Mouse (Mus musculus): ENCODE results near the gene Mbnl1. TPM values are rescaled to one million over a fixed set of nuclear protein-coding genes. Genes with fewer than 3 reads are reported as not detected.

The Mbnl1 gene
- polyA plus RNA-seq, 1 experiment from 2014 or later: 88.5 TPM

DNA sequence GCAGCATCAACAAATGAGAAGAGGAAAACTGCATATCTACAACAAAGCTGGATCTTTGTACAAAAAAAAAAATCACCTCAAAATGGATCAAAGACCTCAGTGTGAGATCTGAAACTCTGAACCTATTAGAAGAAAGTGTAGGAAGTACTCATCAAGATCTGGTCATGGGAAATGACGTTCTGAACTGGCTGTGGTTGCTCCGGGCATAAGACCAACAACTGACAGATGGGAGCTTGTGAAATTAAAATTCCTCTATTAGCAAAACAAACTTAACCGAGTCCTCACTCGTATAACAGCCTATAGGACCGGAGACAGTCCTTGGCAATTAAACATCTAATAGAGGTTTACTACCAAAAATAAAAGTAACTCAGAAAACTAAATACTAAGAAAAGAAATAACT is 166.5 kb downstream of the Mbnl1 start:
- Histone ChIP-seq H3K27ac (replicated peaks) (no peak overlapping the region), H3K4me3 (replicated peaks) (no peak overlapping the region), H3K4me1 (replicated peaks) (no peaks in the 10 kb centered on the region), H3K4me2 (no peak overlapping the region), H3K27me3 (no peaks in the 10 kb centered on the region), H3K9ac (no peak overlapping the region), H3K9me3 (replicated peaks) (no peaks in the 10 kb centered on the region), H3K36me3 (replicated peaks) (no peaks in the 10 kb centered on the region)
- ATAC-seq (ENCODE audit: insufficient read depth): no peak
- WGBS (ENCODE audit: insufficient replicate concordance): 57% methylated on average over 5 of the region's 5 CpGs

DNA sequence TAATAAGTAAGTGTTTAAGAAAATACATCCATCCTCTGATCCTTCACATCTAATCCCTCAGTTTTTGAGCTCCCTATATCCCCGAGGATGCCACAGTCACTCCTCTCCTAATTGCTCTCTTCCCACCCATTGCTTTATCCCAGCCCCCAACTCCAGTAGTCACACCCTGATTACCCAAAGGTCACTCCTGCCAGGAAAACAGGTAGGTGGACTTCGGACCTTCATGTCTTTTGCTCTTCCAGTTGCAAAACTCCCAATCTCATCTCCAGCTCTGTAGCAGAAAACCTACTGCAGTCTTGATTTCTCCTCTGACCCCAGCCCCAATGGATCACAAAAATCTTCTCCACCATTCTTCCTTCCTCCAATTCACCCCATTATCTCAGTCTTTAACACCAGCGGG is 169.6 kb downstream of the Mbnl1 start:
- Histone ChIP-seq H3K4me2 (no peak overlapping the region), H3K27me3 (no peaks in the 10 kb centered on the region), H3K36me3 (replicated peaks) (no peaks in the 10 kb centered on the region), H3K27ac (replicated peaks) (no peak overlapping the region), H3K4me3 (replicated peaks) (no peak overlapping the region), H3K9ac (no peak overlapping the region), H3K9me3 (replicated peaks) (no peaks in the 10 kb centered on the region), H3K4me1 (replicated peaks) (no peaks in the 10 kb centered on the region)
- no peak for ATAC-seq (ENCODE audit: insufficient read depth)
- 48% methylated on average over 3 of the region's 3 CpGs for WGBS (ENCODE audit: insufficient replicate concordance)

DNA sequence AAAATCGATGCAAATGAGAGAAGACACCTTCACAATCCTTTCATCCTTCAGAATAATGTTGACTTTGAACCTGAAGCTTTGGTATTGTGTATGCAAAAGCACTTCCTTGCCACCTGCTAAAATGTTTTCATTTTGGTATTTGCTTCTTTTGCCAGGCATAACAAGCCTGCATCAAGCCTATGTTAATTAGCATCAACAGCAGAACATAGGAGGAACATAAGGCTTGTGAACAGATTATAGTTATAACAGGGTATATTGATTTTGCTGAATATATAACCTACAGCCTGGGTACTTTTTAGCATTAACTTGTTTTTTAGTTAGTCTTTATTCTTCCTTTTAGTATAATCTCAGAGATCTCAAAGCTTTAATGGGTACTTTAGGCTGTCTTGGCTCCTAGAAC is 172.9 kb downstream of the Mbnl1 start:
- 47% methylated on average over 1 of the region's 1 CpGs for WGBS (ENCODE audit: insufficient replicate concordance)
- Histone ChIP-seq H3K4me1 (replicated peaks) (no peaks in the 10 kb centered on the region), H3K36me3 (replicated peaks) (no peaks in the 10 kb centered on the region), H3K9ac (no peak overlapping the region), H3K4me2 (no peak overlapping the region), H3K4me3 (replicated peaks) (no peak overlapping the region), H3K27ac (replicated peaks) (no peak overlapping the region), H3K9me3 (replicated peaks) (no peaks in the 10 kb centered on the region), H3K27me3 (no peaks in the 10 kb centered on the region)
- no peak for ATAC-seq (ENCODE audit: insufficient read depth)

DNA sequence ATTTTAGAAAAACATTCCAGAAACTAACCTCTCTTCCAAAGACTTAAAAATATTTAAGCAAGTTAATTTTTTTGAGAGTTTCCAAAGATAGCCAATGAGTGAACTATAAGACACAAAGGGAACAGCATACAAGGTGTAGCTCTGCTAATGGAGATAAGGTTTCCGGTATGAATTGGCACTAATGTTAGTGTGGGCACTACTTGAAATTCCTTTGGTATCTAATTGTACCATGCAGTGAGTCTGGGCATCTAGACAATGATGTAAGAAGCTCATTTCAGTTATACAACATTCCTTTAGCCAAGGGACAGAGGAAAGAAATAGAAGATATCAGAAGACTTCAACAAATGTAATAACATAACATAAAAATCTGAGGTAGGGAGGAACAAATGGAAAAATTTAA is 175.7 kb downstream of the Mbnl1 start:
- H3K4me2 ChIP-seq: no peak overlapping the region
- no peak overlapping the region for H3K4me3 ChIP-seq (replicated peaks)
- WGBS (ENCODE audit: insufficient replicate concordance): 47% methylated on average over 1 of the region's 1 CpGs
- H3K27me3 ChIP-seq: no peaks in the 10 kb centered on the region
- no peak overlapping the region for H3K27ac ChIP-seq (replicated peaks)
- H3K36me3 ChIP-seq (replicated peaks): no peaks in the 10 kb centered on the region
- H3K9ac ChIP-seq: no peak overlapping the region
- no peaks in the 10 kb centered on the region for H3K9me3 ChIP-seq (replicated peaks)
- H3K4me1 ChIP-seq (replicated peaks): no peaks in the 10 kb centered on the region
- ATAC-seq (ENCODE audit: insufficient read depth): no peak

DNA sequence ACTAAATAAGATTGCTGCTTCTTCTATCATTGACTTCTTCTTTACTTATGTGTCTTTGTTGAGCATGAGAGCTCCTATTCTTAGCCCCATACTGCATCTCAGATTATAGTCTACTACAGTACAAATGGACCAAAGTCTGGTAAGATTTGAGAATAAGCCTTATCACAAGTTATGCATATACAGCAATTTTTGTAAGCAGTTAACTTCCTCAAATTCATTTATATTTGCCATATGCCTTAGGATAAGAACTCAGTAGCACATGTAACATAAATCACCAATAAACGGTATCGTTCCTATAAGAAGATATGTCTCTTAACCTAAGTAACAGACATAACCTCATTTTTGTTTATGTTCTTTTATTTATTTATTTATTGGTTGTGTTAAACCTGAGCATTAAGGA is 188.1 kb downstream of the Mbnl1 start:
- 80% methylated on average over 2 of the region's 2 CpGs for WGBS (ENCODE audit: insufficient replicate concordance)
- H3K36me3 ChIP-seq (replicated peaks): no peaks in the 10 kb centered on the region

More for the DNA sequence above, 188.1 kb downstream of the Mbnl1 start:
- no peak overlapping the region for H3K9ac ChIP-seq
- no peaks in the 10 kb centered on the region for H3K4me1 ChIP-seq (replicated peaks)
- no peak for ATAC-seq (ENCODE audit: insufficient read depth)
- H3K27ac ChIP-seq (replicated peaks): no peak overlapping the region
- no peak overlapping the region for H3K4me3 ChIP-seq (replicated peaks)
- no peaks in the 10 kb centered on the region for H3K9me3 ChIP-seq (replicated peaks)
- H3K27me3 ChIP-seq: no peaks in the 10 kb centered on the region
- no peak overlapping the region for H3K4me2 ChIP-seq

Measured in liver, embryonic 15.5 days (tissue).